Mouse (Mus musculus) limb, embryonic 14.5 days (tissue): ENCODE data around the gene Zdhhc20. TPM values are rescaled to one million over a fixed set of nuclear protein-coding genes. Genes with fewer than 3 reads are reported as not detected.
"Not testable (repeated sequence)": the region's sequence is repeated elsewhere in the genome, so short reads cannot be mapped to it uniquely, and the experiment has no call there.

Source experiments
- ATAC-seq: fragments of 200-750 bp; cut with Nextera tagmentation; 2 replicates; pipeline ENCODE4 v1.8.0; 2017; ENCODE audit warnings: low read depth, moderate number of reproducible peaks, moderate TSS enrichment; ENCODE audit not compliant: low FRiP score
- DNase-seq: peaks from one replicate; pipeline ENCODE4 v3.0.0-alpha.2; 2015; ENCODE audit warnings: low spot score
- H3K27ac ChIP-seq: fragments of 300-500 bp; sonication (generic); replicated peaks from 2 replicates; pipeline ENCODE4 v1.5.1; 2014; ENCODE audit warnings: low read depth, mild to moderate bottlenecking, low read length, moderate library complexity, mixed read lengths
- H3K27me3 ChIP-seq: fragments of 300-500 bp; sonication (generic); 2 replicates; pipeline ENCODE4 v1.6.1; 2014; ENCODE audit warnings: low read length, mixed read lengths; ENCODE audit not compliant: control insufficient read depth, insufficient read depth
- H3K36me3 ChIP-seq: fragments of 300-500 bp; sonication (generic); 2 replicates; pipeline ENCODE4 v1.6.1; 2014; ENCODE audit warnings: mild to moderate bottlenecking, low read length, moderate library complexity, mixed read lengths; ENCODE audit not compliant: control insufficient read depth, insufficient read depth
- H3K4me1 ChIP-seq: fragments of 300-500 bp; sonication (generic); 2 replicates; pipeline ENCODE4 v1.6.1; 2014; ENCODE audit warnings: antibody characterized with exemption, low read length, mixed read lengths; ENCODE audit not compliant: control insufficient read depth, insufficient read depth
- H3K4me2 ChIP-seq: fragments of 300-500 bp; sonication (generic); replicated peaks from 2 replicates; pipeline ENCODE4 v1.6.1; 2014; ENCODE audit warnings: low read depth, mild to moderate bottlenecking, low read length, moderate library complexity; ENCODE audit not compliant: severe bottlenecking
- H3K4me3 ChIP-seq: fragments of 300-500 bp; sonication (generic); replicated peaks from 2 replicates; pipeline ENCODE4 v1.5.1; 2014; ENCODE audit warnings: low read length
- H3K9ac ChIP-seq: fragments of 300-500 bp; sonication (generic); 2 replicates; pipeline ENCODE4 v1.6.1; 2014; ENCODE audit warnings: mild to moderate bottlenecking, low read depth, low read length, moderate library complexity; ENCODE audit not compliant: severe bottlenecking
- H3K9me3 ChIP-seq: fragments of 300-500 bp; sonication (generic); 2 replicates; pipeline ENCODE4 v1.6.1; 2016; ENCODE audit warnings: low read length; ENCODE audit not compliant: control insufficient read depth
- POLR2A ChIP-seq: fragments of 200-500 bp; IDR thresholded peaks from 2 replicates; pipeline ENCODE4 v1.8.0; 2012; ENCODE audit warnings: inconsistent platforms, mild to moderate bottlenecking, moderate library complexity, borderline replicate concordance; ENCODE audit not compliant: insufficient read depth, insufficient read length; ENCODE audit errors: extremely low read depth
- WGBS: fragments of 180-500 bp; shearing (Covaris S2); extraction: QIAGEN DNeasy Blood & Tissue Kit; methylation state at CpG from one replicate; pipeline ENCODE4 v1.1.7; 2014; 5-methylcytosine and 5-hydroxymethylcytosine counted together
- polyA plus RNA-seq, 2 experiments: library from polyadenylated mRNA; depleted of rRNA in 1 of 2; stranded (reverse) in 1 of 2; unstranded in 1 of 2; fragments of >200 nt; fragmentation: Nextera tagmentation in 1 of 2; extraction: Ambion mirVana in 1 of 2; gene quantifications; 2 replicates each; pipeline versions ENCODE4 v1.2.1 to v1.2.3; 2012 to 2014

The Zdhhc20 gene
- polyA plus RNA-seq, 2 experiments, result 30.6 to 57.6 TPM

DNA sequence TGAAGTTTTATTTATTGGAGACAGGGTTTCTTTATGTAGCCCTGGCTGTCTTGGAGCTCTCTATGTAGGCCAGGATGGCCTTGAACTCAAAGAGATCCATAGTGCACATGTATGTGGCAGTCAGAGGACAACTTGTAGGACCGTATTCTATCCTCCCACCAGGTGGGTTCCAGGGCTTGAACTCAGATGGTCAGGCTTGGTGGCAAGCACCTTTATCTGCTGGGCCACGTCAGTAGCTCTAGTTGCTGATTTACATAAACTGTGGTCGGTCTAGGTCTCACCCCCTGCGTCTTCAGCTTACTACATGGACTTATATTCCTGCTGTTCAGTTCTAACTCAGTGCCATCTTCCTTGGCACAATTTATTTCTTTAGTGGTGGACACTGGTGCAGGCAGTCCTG is 21.2 kb upstream of the Zdhhc20 start:
- H3K27me3 ChIP-seq, result no peaks in the 10 kb centered on the region
- no peak for TF ChIP-seq POLR2A
- H3K4me1 ChIP-seq, result no peaks in the 10 kb centered on the region
- no peak overlapping the region for H3K4me3 ChIP-seq
- DNase-seq (no peak), ATAC-seq (no peak)
- H3K4me2 ChIP-seq, result no peak overlapping the region
- no peak overlapping the region for H3K9ac ChIP-seq
- H3K36me3 ChIP-seq, result 0 out of 2 replicates have a peak, but pooled peaks cover 6% of the 10 kb centered on the region
- WGBS, result 76% methylated on average over 4 of the region's 4 CpGs
- H3K27ac ChIP-seq, result no peak overlapping the region
- H3K9me3 ChIP-seq, result no peaks in the 10 kb centered on the region

DNA sequence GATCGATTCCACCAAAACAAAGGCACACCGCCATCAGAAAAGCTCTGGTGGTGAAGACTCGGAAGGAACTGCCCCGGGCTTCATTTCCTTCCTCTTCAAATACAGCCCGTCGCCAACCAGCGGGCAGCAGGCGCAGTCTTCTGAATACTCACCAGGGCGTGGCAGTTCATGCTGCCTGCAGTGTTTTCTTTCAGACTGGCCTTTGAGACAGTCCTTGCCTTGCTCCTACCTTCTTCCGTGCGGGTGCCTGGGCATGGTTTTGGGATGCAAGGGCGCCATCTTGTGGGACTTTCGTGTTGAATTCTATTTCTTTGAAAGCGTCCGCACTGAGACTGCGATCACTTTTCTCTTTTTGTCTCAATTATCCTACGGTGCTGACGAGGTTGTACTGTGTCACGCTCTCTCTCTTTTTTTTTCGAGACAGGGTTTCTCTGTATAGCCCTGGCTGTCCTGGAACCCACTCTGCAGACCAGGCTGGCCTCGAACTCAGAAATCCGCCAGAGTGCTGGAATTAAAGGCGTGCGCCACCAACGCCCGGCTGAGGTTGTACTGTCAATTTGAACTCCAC is 20.5 kb upstream of the Zdhhc20 start:
- Histone ChIP-seq H3K9me3 (no peaks in the 10 kb centered on the region), H3K4me2 (peak overlapping the region; percentile 64), H3K36me3 (0 out of 2 replicates have a peak, but pooled peaks cover under 1% of the 10 kb centered on the region), H3K27ac (no peak overlapping the region), H3K9ac (peak overlapping the region; percentile 44), H3K4me1 (no peaks in the 10 kb centered on the region), H3K4me3 (peak overlapping the region; percentile 28), H3K27me3 (no peaks in the 10 kb centered on the region)
- peak; percentile 85 for DNase-seq
- TF ChIP-seq POLR2A, result no peak
- peak; percentile 83 for ATAC-seq
- 23% methylated on average over 26 of the region's 26 CpGs for WGBS

DNA sequence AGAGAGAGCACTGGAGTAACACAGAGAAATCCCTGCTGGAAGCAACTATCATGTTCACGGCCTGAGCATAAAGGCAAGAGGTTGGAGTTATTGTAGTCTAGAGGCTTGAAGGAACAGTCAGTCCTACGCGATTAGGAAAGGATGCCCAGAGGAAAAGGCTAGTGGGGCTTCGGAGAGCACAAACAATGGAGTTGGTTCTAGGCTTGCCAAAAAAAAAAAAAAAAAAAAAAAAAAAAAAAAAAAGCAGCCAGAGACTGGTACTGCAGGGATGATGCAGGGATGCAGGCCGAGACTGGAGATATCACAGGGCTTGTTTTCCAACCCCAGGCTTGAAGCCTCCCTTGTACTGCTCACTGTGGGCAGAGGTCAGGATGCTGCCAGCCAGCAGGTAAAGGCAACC is 19.2 kb upstream of the Zdhhc20 start:
- DNase-seq, result no peak
- WGBS, result 83% methylated on average over 5 of the region's 5 CpGs
- Histone ChIP-seq H3K27me3 (no peaks in the 10 kb centered on the region), H3K4me2 (no peak overlapping the region), H3K4me3 (no peak overlapping the region), H3K27ac (no peak overlapping the region), H3K36me3 (no peaks in the 10 kb centered on the region), H3K4me1 (no peaks in the 10 kb centered on the region), H3K9ac (no peak overlapping the region), H3K9me3 (no peaks in the 10 kb centered on the region)
- no peak for TF ChIP-seq POLR2A
- ATAC-seq, result no peak

DNA sequence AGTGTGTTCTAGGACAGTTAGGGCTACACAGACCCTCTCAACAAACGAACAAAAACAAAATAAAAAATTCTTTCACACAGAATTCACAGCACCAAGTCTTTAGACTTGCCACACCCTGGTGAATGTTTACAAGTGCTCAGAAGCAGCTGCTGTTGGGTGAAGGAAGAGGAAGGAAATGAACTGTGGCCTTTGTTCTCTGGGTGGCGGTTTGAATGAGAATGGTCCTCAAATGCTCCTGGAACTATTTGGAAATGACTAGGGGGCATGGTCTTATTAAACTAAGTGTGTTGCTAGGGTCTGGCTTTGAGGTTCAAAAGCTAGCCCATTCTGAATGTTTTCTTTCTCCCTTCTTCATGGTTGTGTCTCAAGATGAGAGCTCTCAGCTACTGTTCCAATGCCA is 18.4 kb upstream of the Zdhhc20 start:
- H3K4me1 ChIP-seq, result no peaks in the 10 kb centered on the region
- no peak for ATAC-seq
- no peak overlapping the region for H3K27ac ChIP-seq
- no peaks in the 10 kb centered on the region for H3K27me3 ChIP-seq
- H3K9me3 ChIP-seq, result no peaks in the 10 kb centered on the region
- 62% methylated on average over 2 of the region's 2 CpGs for WGBS
- H3K4me3 ChIP-seq, result no peak overlapping the region
- TF ChIP-seq POLR2A, result no peak
- no peak overlapping the region for H3K4me2 ChIP-seq
- no peak overlapping the region for H3K9ac ChIP-seq
- DNase-seq, result no peak
- no peaks in the 10 kb centered on the region for H3K36me3 ChIP-seq

DNA sequence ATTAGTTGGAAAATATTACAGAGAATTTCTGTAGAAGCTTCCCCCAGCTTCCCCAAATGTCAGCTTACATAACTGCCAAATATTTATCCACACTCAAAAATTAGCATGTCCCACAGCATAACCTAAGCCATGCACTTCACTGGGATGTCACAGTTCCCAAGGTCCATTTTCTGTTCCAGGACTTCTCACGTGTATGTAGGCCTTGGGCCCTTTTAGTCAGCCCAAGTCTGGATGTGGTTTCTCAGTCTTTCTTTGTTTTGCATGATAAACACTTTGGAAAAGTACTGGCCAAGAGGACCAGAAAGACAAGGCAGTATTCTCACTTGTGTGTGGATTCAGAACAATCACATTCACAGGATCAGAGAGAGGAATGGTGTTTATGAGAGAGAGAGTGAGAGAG is 11.9 kb upstream of the Zdhhc20 start:
- H3K27me3 ChIP-seq, result no peaks in the 10 kb centered on the region
- H3K4me3 ChIP-seq, result no peak overlapping the region
- no peaks in the 10 kb centered on the region for H3K9me3 ChIP-seq
- no peak overlapping the region for H3K9ac ChIP-seq
- H3K4me1 ChIP-seq, result no peaks in the 10 kb centered on the region
- ATAC-seq (no peak), DNase-seq (no peak)
- no peak overlapping the region for H3K4me2 ChIP-seq
- no peaks in the 10 kb centered on the region for H3K36me3 ChIP-seq
- 70% methylated on average over 1 of the region's 1 CpGs for WGBS
- no peak overlapping the region for H3K27ac ChIP-seq
- TF ChIP-seq POLR2A, result no peak

DNA sequence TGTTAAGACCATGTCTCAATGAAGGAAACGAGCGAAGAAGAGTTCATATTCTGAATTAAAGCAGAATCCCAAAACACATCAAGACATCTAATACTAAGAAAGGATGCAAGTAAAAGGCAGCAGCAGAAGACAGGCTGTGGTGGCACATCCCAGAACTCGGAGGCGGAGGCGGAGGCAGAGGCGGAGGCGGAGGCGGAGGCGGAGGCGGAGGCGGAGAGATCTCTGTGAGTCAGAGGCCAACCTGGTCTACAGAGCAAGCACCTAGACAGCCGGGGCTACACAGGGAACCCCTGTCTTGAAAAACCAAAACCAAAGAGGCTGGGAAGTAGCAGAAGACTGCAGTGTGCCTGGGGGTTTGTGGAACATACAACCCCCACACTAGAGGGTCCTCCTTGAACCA is 6.8 kb upstream of the Zdhhc20 start:
- H3K4me2 ChIP-seq, result no peak overlapping the region
- no peak overlapping the region for H3K27ac ChIP-seq
- no peak for TF ChIP-seq POLR2A
- H3K36me3 ChIP-seq, result no peaks in the 10 kb centered on the region
- no peaks in the 10 kb centered on the region for H3K4me1 ChIP-seq
- DNase-seq (no peak), ATAC-seq (no peak)
- 92% methylated on average over 12 of the region's 12 CpGs for WGBS
- no peak overlapping the region for H3K4me3 ChIP-seq
- H3K9ac ChIP-seq, result no peak overlapping the region
- no peaks in the 10 kb centered on the region for H3K9me3 ChIP-seq
- H3K27me3 ChIP-seq, result no peaks in the 10 kb centered on the region

DNA sequence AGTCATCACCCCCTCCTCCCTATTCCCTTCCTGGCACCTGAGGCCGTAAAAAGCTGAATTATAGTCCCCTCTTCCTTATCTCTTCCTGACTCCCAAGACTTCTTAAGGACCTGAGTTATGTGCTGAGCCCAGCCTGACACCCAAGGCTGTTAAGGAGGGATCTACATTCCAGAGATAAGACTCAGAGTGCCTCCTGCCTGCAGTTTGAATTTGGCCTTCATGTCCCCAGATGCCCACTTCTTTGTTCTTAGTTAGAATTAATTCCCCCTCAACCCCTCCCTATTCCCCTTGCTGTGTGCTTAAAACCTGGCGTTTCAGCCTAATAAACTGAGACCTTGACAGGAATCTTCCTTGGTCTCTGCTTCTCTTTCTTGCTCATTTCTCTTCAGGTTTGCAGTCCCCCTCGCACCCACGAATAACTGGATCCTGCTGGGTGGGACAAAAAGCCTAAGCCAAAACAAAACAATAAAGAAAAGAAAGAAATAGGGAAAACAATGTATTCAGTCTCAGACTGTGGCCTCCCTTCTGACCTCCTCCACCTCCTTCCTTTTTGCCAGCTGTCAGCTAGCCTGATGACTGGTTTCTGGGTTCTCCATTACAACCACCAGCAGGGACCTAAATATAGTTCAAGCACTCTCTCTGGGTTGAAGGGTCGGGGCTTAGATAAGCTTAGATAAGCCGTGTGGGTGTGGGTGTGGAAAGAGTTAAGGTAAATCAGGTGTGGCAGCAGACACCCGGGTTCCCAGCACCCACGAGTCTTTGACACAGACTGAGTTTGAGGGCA is 6.2 kb upstream of the Zdhhc20 start:
- not testable (repeated sequence) for H3K36me3 ChIP-seq, DNase-seq, H3K9ac ChIP-seq, H3K27me3 ChIP-seq, H3K9me3 ChIP-seq, ATAC-seq, H3K27ac ChIP-seq, H3K4me2 ChIP-seq, H3K4me3 ChIP-seq, H3K4me1 ChIP-seq
- WGBS, result 71% methylated on average over 8 of the region's 8 CpGs
